Comparison of ENCODE assay signal across 8 mouse cellular contexts in genomic region chr7:62463878-62464755, GRCm38 (mm10). TPM values are rescaled to one million over a fixed set of nuclear protein-coding genes. Genes with fewer than 3 reads are reported as not detected.
DNase-seq lines count a peak whose midpoint lies in the region; ATAC-seq and TF ChIP-seq lines count a peak whose summit lies in the region.

TSS of gene Peg12 (minus strand) at chr7:62464510.

- peak; percentile 80 for ATAC-seq in hindbrain, embryonic 16.5 days
- peak; percentile 85 for ATAC-seq in megakaryocyte-erythroid progenitor cell, adult 5-6 weeks (replicated peaks; ENCODE audit: low FRiP score, low TSS enrichment, poor library complexity, severe bottlenecking)
- ATAC-seq in activated CD4-positive, CD25-positive, alpha-beta regulatory T cell, adult 4 months: no peak

- intact Hi-C loops in gastrocnemius, adult 2 months (cut with DNase I): no loop called here
- intact Hi-C loops in left cerebral cortex, postnatal 25 days (cut with DNase I): no loop called here

- peak within 1 kb of the TSS; percentile 64 for H3K9ac ChIP-seq in hindbrain, embryonic 16.5 days (ENCODE audit: low read depth, low read length)

- H3K4me3 ChIP-seq in gastrocnemius, adult 2 months: peak within 1 kb of the TSS; percentile 80
- peak within 1 kb of the TSS; percentile 60 for H3K4me3 ChIP-seq in hindbrain, embryonic 16.5 days (ENCODE audit: low read length)

- no peaks in the 10 kb centered on the region for H3K4me1 ChIP-seq in hindbrain, embryonic 16.5 days (ENCODE audit: control insufficient read depth, insufficient read depth, low read depth, low read length)

- H3K36me3 ChIP-seq in hindbrain, embryonic 16.5 days (ENCODE audit: control insufficient read depth, insufficient read depth, low read length): no peaks in the 10 kb centered on the region

- peak within 1 kb of the TSS; percentile 71 for H3K27ac ChIP-seq in gastrocnemius, adult 2 months
- H3K27ac ChIP-seq in hindbrain, embryonic 16.5 days (ENCODE audit: low read depth, low read length): peak within 1 kb of the TSS; percentile 75

- no peaks in the 10 kb centered on the region for H3K27me3 ChIP-seq in hindbrain, embryonic 16.5 days (replicated peaks; ENCODE audit: control insufficient read depth, insufficient read depth, low read length)

- H3K9me3 ChIP-seq in hindbrain, embryonic 16.5 days (ENCODE audit: control insufficient read depth, low read length): peaks cover 13% of the 10 kb centered on the region

- TF ChIP-seq CTCF in gastrocnemius, adult 2 months (IDR thresholded peaks at IDR 0.05): peak; percentile 74

- WGBS in hindbrain, embryonic 16.5 days: 25% methylated on average over 66 of the region's 82 CpGs

- peak; percentile 59 to 84 for DNase-seq in adrenal gland, adult (ENCODE audit: inconsistent age in 2 of 2, low spot score in 1 of 2)
- DNase-seq in cerebellum, postnatal 14 days: peak; percentile 39 to 41
- peak; percentile 73 for DNase-seq in gastrocnemius, adult 2 months
- DNase-seq in left cerebral cortex, postnatal 25 days (ENCODE audit: low spot score in 2 of 2): peak; percentile 14 to 30
- peak; percentile 21 for DNase-seq in skeletal muscle tissue, adult 2 months (ENCODE audit: low read depth, low spot score)

- H3K4me2 ChIP-seq in hindbrain, embryonic 16.5 days (ENCODE audit: low read length): peak within 1 kb of the TSS; percentile 79

RNA-seq across cellular contexts. Expression of gene Peg12, which starts in this region (rescaled TPM):
- under 1 TPM; 0.38 to 0.64 TPM for total RNA-seq in gastrocnemius, adult 2 months (2021)
- polyA plus RNA-seq in hindbrain, embryonic 16.5 days (2015; fragmentation: Nextera tagmentation; extraction: Ambion mirVana): 8.3 and 9.8 TPM in 2 replicates
- total RNA-seq in left cerebral cortex, postnatal 25 days (2021): under 1 TPM; 0.37 to 0.57 TPM
- total RNA-seq in megakaryocyte-erythroid progenitor cell, adult 5-6 weeks (2014; fragmentation: Nextera tagmentation): 2.0 and 3.8 TPM in 2 replicates
- total RNA-seq in megakaryocyte-erythroid progenitor cell, adult 5-6 weeks (2017): 0.61 and 3.9 TPM in 2 replicates
- polyA plus RNA-seq in activated CD4-positive, CD25-positive, alpha-beta regulatory T cell, adult 4 months (2017; shearing (Covaris generic)): under 1 TPM in 1 of 2 experiments, not detected in 1; 0.18 TPM

Comparison
In these comparisons a context has a peak if more than half of its experiments do, and no peak if none do; other contexts are left out.
1. Peak in DNase-seq, H3K4me3 ChIP-seq and H3K27ac ChIP-seq in gastrocnemius, adult 2 months; RNA of the gene not detected or under 1 TPM.
2. Peak in DNase-seq in left cerebral cortex, postnatal 25 days; RNA of the gene not detected or under 1 TPM.
3. DNase-seq: peak in every context shown above with its lines; median percentile 73 in gastrocnemius, adult 2 months; 72 in adrenal gland, adult; 40 in cerebellum, postnatal 14 days; 22 in left cerebral cortex, postnatal 25 days; 21 in skeletal muscle tissue, adult 2 months.